Comparison of ENCODE assay signal across 8 mouse cellular contexts in the genomic region with DNA sequence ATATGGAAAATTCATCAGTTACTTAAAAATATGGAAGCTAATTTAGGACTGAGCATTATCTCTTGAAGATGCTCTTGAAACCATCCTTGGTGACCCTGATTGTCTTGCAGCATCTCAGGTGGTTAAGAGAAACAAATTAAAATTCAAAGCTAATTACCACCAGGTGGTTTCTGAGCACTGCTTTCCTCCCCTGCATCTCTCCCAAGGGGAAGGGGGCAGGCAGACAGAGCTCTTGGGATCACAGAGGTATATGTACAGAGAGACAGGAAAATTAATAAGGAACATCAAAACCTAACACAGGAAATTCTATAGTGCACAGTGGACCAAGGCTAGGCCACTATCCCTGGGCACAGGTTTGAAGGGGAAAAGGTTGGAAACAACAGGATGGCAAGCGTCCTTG. TPM values are rescaled to one million over a fixed set of nuclear protein-coding genes. Genes with fewer than 3 reads are reported as not detected.
DNase-seq lines count a peak whose midpoint lies in the region; ATAC-seq and TF ChIP-seq lines count a peak whose summit lies in the region.

No protein-coding gene starts in this region.

- peak overlapping the region; percentile 71 for H3K9ac ChIP-seq in kidney, embryonic 16.5 days (replicated peaks; ENCODE audit: low read length)
- peak overlapping the region; percentile 59 for H3K9ac ChIP-seq in liver, embryonic 15.5 days

- H3K4me1 ChIP-seq in kidney, embryonic 16.5 days (ENCODE audit: insufficient read depth, low read length), result peaks cover 3% of the 10 kb centered on the region
- H3K4me1 ChIP-seq in bone marrow macrophage, adult 2 months (ENCODE audit: control insufficient read depth, insufficient read depth, low read length), result peaks cover 6% of the 10 kb centered on the region
- peaks cover 15% of the 10 kb centered on the region for H3K4me1 ChIP-seq in liver, embryonic 15.5 days (replicated peaks)

- H3K9me3 ChIP-seq in kidney, embryonic 16.5 days (ENCODE audit: low read length), result no peaks in the 10 kb centered on the region
- H3K9me3 ChIP-seq in liver, embryonic 15.5 days (replicated peaks), result no peaks in the 10 kb centered on the region

- H3K36me3 ChIP-seq in kidney, embryonic 16.5 days (ENCODE audit: insufficient read depth, low read length), result no peaks in the 10 kb centered on the region
- no peaks in the 10 kb centered on the region for H3K36me3 ChIP-seq in liver, embryonic 15.5 days (replicated peaks)

- H3K4me3 ChIP-seq in kidney, embryonic 16.5 days (ENCODE audit: low read length), result peak overlapping the region; percentile 68
- H3K4me3 ChIP-seq in bone marrow macrophage, adult 2 months (ENCODE audit: insufficient read depth, low read length), result peak overlapping the region; percentile 82
- peak overlapping the region; percentile 68 for H3K4me3 ChIP-seq in liver, embryonic 15.5 days (replicated peaks)

- TF ChIP-seq CTCF in bone marrow macrophage, adult 2 months (IDR thresholded peaks at IDR 0.05; ENCODE audit: low read depth, low read length), result no peak

- ATAC-seq in kidney, embryonic 16.5 days (ENCODE audit: low FRiP score, low TSS enrichment), result peak; percentile 32; the same call in 1 of the 2 replicates
- 0 out of 2 replicates have a peak, but pooled peaks have one; percentile 1 for ATAC-seq in granulocyte monocyte progenitor cell, adult 5-6 weeks (replicated peaks; ENCODE audit: poor library complexity, severe bottlenecking)
- peak; percentile 20; the same call in 1 of the 2 replicates for ATAC-seq in liver, embryonic 15.5 days (ENCODE audit: insufficient read depth)

- peak overlapping the region; percentile 77 for H3K4me2 ChIP-seq in kidney, embryonic 16.5 days (replicated peaks; ENCODE audit: low read depth, low read length)
- peak overlapping the region; percentile 84 for H3K4me2 ChIP-seq in liver, embryonic 15.5 days

- no peak for DNase-seq in kidney, postnatal 25 days
- DNase-seq in frontal cortex, postnatal 10 days (ENCODE audit: low spot score in 2 of 2), result no peak
- no peak for DNase-seq in right cerebral cortex, postnatal 4 days
- no peak for DNase-seq in T-cell, adult 2 months (ENCODE audit: low spot score)

- H3K27me3 ChIP-seq in kidney, embryonic 16.5 days (ENCODE audit: insufficient read depth, low read length), result no peaks in the 10 kb centered on the region
- H3K27me3 ChIP-seq in liver, embryonic 15.5 days, result no peaks in the 10 kb centered on the region

- TF ChIP-seq POLR2A in bone marrow macrophage, adult 2 months (IDR thresholded peaks at IDR 0.05; ENCODE audit: borderline replicate concordance, low read depth, low read length), result no peak

- WGBS in kidney, embryonic 16.5 days, result 60% methylated on average over 1 of the region's 1 CpGs
- WGBS in liver, embryonic 15.5 days (ENCODE audit: insufficient replicate concordance), result 35% methylated on average over 1 of the region's 1 CpGs

- peak overlapping the region; percentile 51; the same call in 1 of the 2 replicates for H3K27ac ChIP-seq in kidney, embryonic 16.5 days (ENCODE audit: low read length)
- no peak overlapping the region for H3K27ac ChIP-seq in bone marrow macrophage, adult 2 months (ENCODE audit: insufficient read depth, low read depth, low read length)
- H3K27ac ChIP-seq in liver, embryonic 15.5 days (replicated peaks), result 0 out of 2 replicates have a peak overlapping the region, but pooled peaks have one; percentile 57

RNA-seq across cellular contexts. Expression of a gene that starts 0.5 kb away (rescaled TPM):
- polyA plus RNA-seq in kidney, embryonic 16.5 days (2015; fragmentation: Nextera tagmentation; extraction: Ambion mirVana), result 2.7 and 2.8 TPM in 2 replicates
- polyA plus RNA-seq in bone marrow macrophage, adult 2 months (2012; ENCODE audit: insufficient read depth, insufficient read length, missing spikeins), result 7.0 and 7.9 TPM in 2 replicates
- 6.9 and 10.0 TPM in 2 replicates for total RNA-seq in granulocyte monocyte progenitor cell, adult 5-6 weeks (2014; fragmentation: Nextera tagmentation)
- 4.4 and 8.9 TPM in 2 replicates for total RNA-seq in granulocyte monocyte progenitor cell, adult 5-6 weeks (2017)
- 0.67 and 0.90 TPM in 2 replicates for polyA plus RNA-seq in liver, embryonic 15.5 days (2015; fragmentation: Nextera tagmentation; extraction: Ambion mirVana)

RNA-seq across cellular contexts. Expression of a gene that starts 26.6 kb away (rescaled TPM):
- polyA plus RNA-seq in kidney, embryonic 16.5 days (2015; fragmentation: Nextera tagmentation; extraction: Ambion mirVana), result 0.76 and 0.86 TPM in 2 replicates
- polyA plus RNA-seq in bone marrow macrophage, adult 2 months (2012; ENCODE audit: insufficient read depth, insufficient read length, missing spikeins), result 0.84 TPM in 1 of 2 replicates, not detected in the other
- total RNA-seq in granulocyte monocyte progenitor cell, adult 5-6 weeks (2014; fragmentation: Nextera tagmentation), result 1.3 and 5.7 TPM in 2 replicates
- total RNA-seq in granulocyte monocyte progenitor cell, adult 5-6 weeks (2017), result 1.7 and 1.8 TPM in 2 replicates
- polyA plus RNA-seq in liver, embryonic 15.5 days (2015; fragmentation: Nextera tagmentation; extraction: Ambion mirVana), result 0.23 and 0.24 TPM in 2 replicates

RNA-seq across cellular contexts. Expression of a gene that starts 27.5 kb away (rescaled TPM):
- polyA plus RNA-seq in kidney, embryonic 16.5 days (2015; fragmentation: Nextera tagmentation; extraction: Ambion mirVana), result not detected in 2 replicates
- polyA plus RNA-seq in bone marrow macrophage, adult 2 months (2012; ENCODE audit: insufficient read depth, insufficient read length, missing spikeins), result not detected in 2 replicates
- 4.3 TPM in 1 of 2 replicates, not detected in the other for total RNA-seq in granulocyte monocyte progenitor cell, adult 5-6 weeks (2014; fragmentation: Nextera tagmentation)
- 8.4 and 31.0 TPM in 2 replicates for total RNA-seq in granulocyte monocyte progenitor cell, adult 5-6 weeks (2017)
- 0.22 and 0.24 TPM in 2 replicates for polyA plus RNA-seq in liver, embryonic 15.5 days (2015; fragmentation: Nextera tagmentation; extraction: Ambion mirVana)

RNA-seq across cellular contexts. Expression of a gene that starts 27.5 kb away (rescaled TPM):
- 1.3 TPM in 2 replicates for polyA plus RNA-seq in kidney, embryonic 16.5 days (2015; fragmentation: Nextera tagmentation; extraction: Ambion mirVana)
- 5.8 and 6.2 TPM in 2 replicates for polyA plus RNA-seq in bone marrow macrophage, adult 2 months (2012; ENCODE audit: insufficient read depth, insufficient read length, missing spikeins)
- total RNA-seq in granulocyte monocyte progenitor cell, adult 5-6 weeks (2014; fragmentation: Nextera tagmentation), result 4.5 and 9.2 TPM in 2 replicates
- 6.3 and 9.2 TPM in 2 replicates for total RNA-seq in granulocyte monocyte progenitor cell, adult 5-6 weeks (2017)
- polyA plus RNA-seq in liver, embryonic 15.5 days (2015; fragmentation: Nextera tagmentation; extraction: Ambion mirVana), result 0.50 and 0.58 TPM in 2 replicates

RNA-seq across cellular contexts. Expression of a gene that starts 42.7 kb away (rescaled TPM):
- polyA plus RNA-seq in kidney, embryonic 16.5 days (2015; fragmentation: Nextera tagmentation; extraction: Ambion mirVana), result 0.44 and 0.50 TPM in 2 replicates
- 1.7 TPM in 1 of 2 replicates, not detected in the other for polyA plus RNA-seq in bone marrow macrophage, adult 2 months (2012; ENCODE audit: insufficient read depth, insufficient read length, missing spikeins)
- total RNA-seq in granulocyte monocyte progenitor cell, adult 5-6 weeks (2014; fragmentation: Nextera tagmentation), result 6.1 TPM in 1 of 2 replicates, not detected in the other
- not detected in 2 replicates for total RNA-seq in granulocyte monocyte progenitor cell, adult 5-6 weeks (2017)
- 0.17 TPM in 1 of 2 replicates, not detected in the other for polyA plus RNA-seq in liver, embryonic 15.5 days (2015; fragmentation: Nextera tagmentation; extraction: Ambion mirVana)
